Mouse (Mus musculus) hindbrain, embryonic 16.5 days (tissue): ENCODE measurements around the gene Sptlc2. TPM values are rescaled to one million over a fixed set of nuclear protein-coding genes. Genes with fewer than 3 reads are reported as not detected.
"Not testable (repeated sequence)": the region's sequence is repeated elsewhere in the genome, so short reads cannot be mapped to it uniquely, and the experiment has no call there.

ENCODE experiments used
- ATAC-seq: fragments of 200-750 bp; cut with Nextera tagmentation; 2 replicates; pipeline ENCODE4 v1.8.0; 2017; ENCODE audit warnings: moderate TSS enrichment, moderate library complexity
- H3K27ac ChIP-seq: fragments of 300-500 bp; sonication (generic); 2 replicates; pipeline ENCODE4 v1.5.1; 2014; ENCODE audit warnings: low read depth, mild to moderate bottlenecking, control low read depth, low read length, moderate library complexity
- H3K27me3 ChIP-seq: fragments of 300-500 bp; sonication (generic); replicated peaks from 2 replicates; pipeline ENCODE4 v1.6.1; 2014; ENCODE audit warnings: low read length; ENCODE audit not compliant: control insufficient read depth, insufficient read depth
- H3K36me3 ChIP-seq: fragments of 300-500 bp; sonication (generic); 2 replicates; pipeline ENCODE4 v1.6.1; 2014; ENCODE audit warnings: mild to moderate bottlenecking, low read length, moderate library complexity, mixed read lengths; ENCODE audit not compliant: control insufficient read depth, insufficient read depth
- H3K4me1 ChIP-seq: fragments of 300-500 bp; sonication (generic); 2 replicates; pipeline ENCODE4 v1.6.1; 2014; ENCODE audit warnings: low read depth, low read length; ENCODE audit not compliant: control insufficient read depth, insufficient read depth
- H3K4me2 ChIP-seq: fragments of 300-500 bp; sonication (generic); 2 replicates; pipeline ENCODE4 v1.6.1; 2014; ENCODE audit warnings: mild to moderate bottlenecking, low read length, control low read depth, moderate library complexity
- H3K4me3 ChIP-seq: fragments of 300-500 bp; sonication (generic); 2 replicates; pipeline ENCODE4 v1.5.1; 2014; ENCODE audit warnings: mild to moderate bottlenecking, low read length, control low read depth, moderate library complexity
- H3K9ac ChIP-seq: fragments of 300-500 bp; sonication (generic); 2 replicates; pipeline ENCODE4 v1.6.1; 2014; ENCODE audit warnings: low read depth, mild to moderate bottlenecking, control low read depth, low read length, moderate library complexity
- H3K9me3 ChIP-seq: fragments of 300-500 bp; sonication (generic); 2 replicates; pipeline ENCODE4 v1.6.1; 2014; ENCODE audit warnings: mild to moderate bottlenecking, low read length, moderate library complexity; ENCODE audit not compliant: control insufficient read depth
- WGBS: fragments of 180-500 bp; shearing (Covaris S2); extraction: QIAGEN DNeasy Blood & Tissue Kit; methylation state at CpG from one replicate; pipeline ENCODE4 v1.1.7; 2014; 5-methylcytosine and 5-hydroxymethylcytosine counted together
- polyA plus RNA-seq: library from polyadenylated mRNA; unstranded; fragments of >200 nt; fragmentation: Nextera tagmentation; extraction: Ambion mirVana; gene quantifications from 2 replicates; pipeline ENCODE4 v1.2.1, GENCODE M21; 2015

Gene Sptlc2
- polyA plus RNA-seq, 1 experiment from 2014 or later = 68.5 TPM

DNA sequence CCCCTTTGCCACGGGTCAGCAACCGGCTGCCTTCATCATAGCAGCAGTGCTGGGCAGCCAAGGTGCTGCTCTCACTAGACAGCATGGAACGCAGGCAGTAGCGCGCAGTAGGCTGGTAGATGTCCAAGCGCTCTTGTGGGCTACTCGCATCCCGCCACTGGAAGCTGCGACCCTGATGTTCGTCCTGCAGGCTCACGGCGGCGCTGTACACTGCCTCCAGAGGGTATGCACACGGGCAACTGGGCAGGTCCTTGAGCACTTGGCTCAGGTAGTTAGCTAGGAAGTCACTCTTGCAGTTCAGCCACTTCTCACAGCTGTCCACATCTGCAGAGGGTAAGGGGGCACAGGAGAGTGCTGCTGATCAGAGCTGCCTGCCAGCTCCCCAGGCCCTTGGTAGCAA lies 108.3 kb downstream of the Sptlc2 start:
- ATAC-seq = 0 out of 2 replicates have a peak, but pooled peaks have one; percentile 44
- 39% methylated on average over 14 of the region's 14 CpGs for WGBS
- Histone ChIP-seq H3K36me3 (peaks cover 5% of the 10 kb centered on the region), H3K9ac (no peak overlapping the region), H3K27ac (no peak overlapping the region), H3K4me2 (no peak overlapping the region), H3K4me3 (no peak overlapping the region), H3K9me3 (no peaks in the 10 kb centered on the region), H3K27me3 (no peaks in the 10 kb centered on the region), H3K4me1 (no peaks in the 10 kb centered on the region)

DNA sequence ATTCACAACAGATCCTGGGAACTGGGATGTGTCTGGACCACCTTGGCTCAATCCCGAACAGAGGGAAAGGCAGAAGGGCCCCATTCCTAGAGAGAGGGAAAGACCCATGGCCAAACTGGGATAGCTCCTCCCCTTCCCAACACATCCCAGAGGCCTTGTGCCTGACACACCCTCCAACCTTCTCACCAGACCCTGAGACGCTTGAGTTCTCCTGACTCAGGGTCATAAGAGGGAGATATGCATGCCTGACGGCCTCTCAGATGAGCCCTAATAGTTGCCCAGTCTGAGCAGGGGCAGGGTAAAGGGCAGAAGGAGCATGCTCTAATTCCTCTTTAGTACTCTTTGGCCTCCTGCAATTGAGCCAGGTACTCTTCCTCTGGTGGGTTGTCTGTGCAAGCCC lies 108.8 kb downstream of the Sptlc2 start:
- Histone ChIP-seq H3K4me2 (no peak overlapping the region), H3K9ac (no peak overlapping the region), H3K27ac (no peak overlapping the region), H3K27me3 (no peaks in the 10 kb centered on the region), H3K4me1 (no peaks in the 10 kb centered on the region), H3K4me3 (no peak overlapping the region), H3K36me3 (peaks cover 5% of the 10 kb centered on the region), H3K9me3 (no peaks in the 10 kb centered on the region)
- 66% methylated on average over 3 of the region's 3 CpGs for WGBS
- ATAC-seq = no peak

DNA sequence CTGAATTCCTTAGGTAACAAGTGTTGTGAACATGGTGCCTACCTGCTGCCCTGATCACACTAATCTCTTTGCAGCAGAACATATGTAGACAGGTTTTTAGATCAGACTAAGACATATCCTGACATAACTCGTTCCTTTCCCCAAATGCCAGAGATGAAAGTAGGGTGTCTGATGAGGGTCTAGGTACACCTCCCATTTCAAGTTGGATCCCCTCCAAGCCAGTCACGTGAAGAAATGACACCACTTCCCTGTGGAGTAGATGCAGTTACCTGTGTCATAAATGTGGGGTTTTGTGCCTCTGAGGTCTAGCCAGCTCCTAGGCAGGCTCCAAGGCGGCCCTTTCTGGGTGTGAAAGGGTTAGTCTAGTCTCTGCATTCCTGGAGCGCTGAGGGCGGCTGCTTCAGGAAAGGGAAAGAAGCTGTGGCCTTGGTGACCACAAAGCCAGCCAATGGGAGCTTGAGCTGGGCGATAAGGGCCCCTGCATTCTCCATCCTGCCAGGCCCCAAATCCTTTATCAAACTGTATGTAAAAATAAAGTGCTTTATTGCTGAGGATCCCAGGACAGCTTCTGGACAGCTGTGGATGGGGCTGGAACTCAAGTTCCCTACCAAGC lies 109.9 kb downstream of the Sptlc2 start:
- Histone ChIP-seq H3K27me3 (no peaks in the 10 kb centered on the region), H3K4me3 (no peak overlapping the region), H3K27ac (no peak overlapping the region), H3K4me1 (no peaks in the 10 kb centered on the region), H3K4me2 (no peak overlapping the region), H3K9me3 (no peaks in the 10 kb centered on the region), H3K36me3 (peaks cover 14% of the 10 kb centered on the region), H3K9ac (no peak overlapping the region)
- no peak for ATAC-seq
- 26% methylated on average over 6 of the region's 6 CpGs for WGBS

DNA sequence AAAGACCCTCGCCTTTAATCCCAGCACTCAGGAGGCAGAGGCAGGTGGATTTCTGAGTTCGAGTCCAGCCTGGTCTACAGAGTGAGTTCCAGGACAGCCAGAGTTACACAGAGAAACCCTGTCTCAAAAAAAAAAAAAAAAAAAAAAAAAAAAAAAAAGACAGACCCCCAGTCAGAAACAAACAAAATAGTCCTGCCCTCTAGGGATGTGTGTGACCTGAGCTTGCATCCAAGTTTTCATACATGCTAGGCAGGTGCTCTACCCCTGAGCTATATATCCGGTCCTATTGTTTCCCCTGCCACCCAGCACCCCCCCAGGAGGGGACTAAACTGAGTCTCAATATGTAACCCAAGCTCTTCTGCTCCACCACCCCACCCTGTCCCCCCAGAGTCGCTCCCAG lies 110.9 kb downstream of the Sptlc2 start:
- ATAC-seq, H3K9ac ChIP-seq, H3K4me3 ChIP-seq, H3K9me3 ChIP-seq, H3K27ac ChIP-seq, H3K4me1 ChIP-seq, H3K4me2 ChIP-seq, H3K27me3 ChIP-seq: not testable (repeated sequence)
- peaks cover 23% of the 10 kb centered on the region for H3K36me3 ChIP-seq
- WGBS = 89% methylated on average over 4 of the region's 4 CpGs

- no peak overlapping the region for H3K4me2 ChIP-seq
- H3K36me3 ChIP-seq = peaks cover 38% of the 10 kb centered on the region
- H3K27ac ChIP-seq = no peak overlapping the region
- ATAC-seq = no peak
- WGBS = 93% methylated on average over 9 of the region's 9 CpGs
- H3K9me3 ChIP-seq = no peaks in the 10 kb centered on the region
- H3K4me3 ChIP-seq = no peak overlapping the region
- H3K4me1 ChIP-seq = no peaks in the 10 kb centered on the region
- H3K27me3 ChIP-seq = no peaks in the 10 kb centered on the region
- no peak overlapping the region for H3K9ac ChIP-seq
Observed at GRCm38 (mm10) chr12:87274853-87275831, 113.0 kb downstream of the Sptlc2 start.

DNA sequence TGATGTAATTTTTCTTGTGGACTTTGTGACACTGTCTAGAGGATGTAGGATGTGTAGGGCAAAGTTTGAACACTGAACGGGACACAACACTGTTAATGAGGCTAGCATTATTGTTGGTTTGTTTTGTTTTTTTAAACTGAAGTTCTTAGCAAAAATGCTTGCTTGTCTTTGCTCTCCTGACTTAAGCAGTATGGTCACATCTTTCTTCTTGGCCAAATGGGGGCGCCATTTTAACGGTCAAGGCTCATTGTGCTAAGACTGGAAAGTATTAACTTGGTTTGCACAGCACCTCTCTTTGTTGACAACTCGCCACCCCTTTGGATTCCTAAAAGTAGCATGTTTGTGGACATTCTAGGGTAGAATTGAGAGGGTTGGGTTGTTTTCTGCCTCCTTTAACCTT lies 120.5 kb downstream of the Sptlc2 start:
- Histone ChIP-seq H3K4me1 (peaks cover 21% of the 10 kb centered on the region), H3K4me2 (peak overlapping the region; percentile 95), H3K27ac (no peak overlapping the region), H3K9ac (peak overlapping the region; percentile 91), H3K4me3 (peak overlapping the region; percentile 90), H3K27me3 (no peaks in the 10 kb centered on the region), H3K9me3 (no peaks in the 10 kb centered on the region), H3K36me3 (peaks cover 21% of the 10 kb centered on the region)
- WGBS = 32% methylated on average over 4 of the region's 4 CpGs
- ATAC-seq = no peak

DNA sequence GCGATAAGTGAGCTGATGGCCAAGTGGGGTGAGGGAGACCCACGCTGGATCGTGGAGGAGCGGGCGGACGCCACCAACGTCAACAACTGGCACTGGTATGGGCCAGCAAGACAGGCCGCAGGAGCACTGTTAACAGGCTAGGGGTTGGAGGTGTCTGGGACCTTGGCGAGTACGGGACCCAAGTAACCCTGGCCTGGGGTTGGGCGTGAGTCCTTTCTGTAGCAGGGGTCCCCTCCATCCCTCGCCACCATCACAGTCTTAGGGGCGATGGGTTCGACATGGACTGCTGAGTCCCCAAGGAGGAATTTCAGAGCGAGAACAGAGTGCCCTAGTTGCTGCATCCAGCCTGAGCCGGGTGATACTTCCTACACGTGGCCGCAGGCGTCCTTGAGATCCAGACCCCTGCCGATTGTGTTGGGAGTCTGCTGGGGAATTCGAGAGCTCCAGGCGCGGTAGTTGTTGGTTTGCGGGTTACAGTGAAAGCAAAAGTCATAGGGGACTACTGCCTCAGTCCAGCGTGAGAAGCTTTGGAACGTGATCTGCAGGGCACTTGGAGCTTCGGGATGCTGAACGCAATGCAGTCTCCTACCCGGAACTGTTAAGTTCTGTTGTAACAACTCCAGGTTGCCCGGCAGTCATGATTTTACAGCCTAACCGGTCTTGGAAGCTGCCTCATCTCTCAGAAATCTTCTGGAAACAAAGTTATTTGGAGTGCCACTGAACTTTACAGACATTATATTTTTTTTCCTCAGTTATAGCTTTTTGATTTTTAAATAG lies 121.1 kb downstream of the Sptlc2 start:
- peak overlapping the region; percentile 92 for H3K27ac ChIP-seq
- no peaks in the 10 kb centered on the region for H3K27me3 ChIP-seq
- H3K36me3 ChIP-seq = peaks cover 19% of the 10 kb centered on the region
- peak overlapping the region; percentile 91 for H3K9ac ChIP-seq
- H3K9me3 ChIP-seq = no peaks in the 10 kb centered on the region
- peak overlapping the region; percentile 95 for H3K4me2 ChIP-seq
- H3K4me3 ChIP-seq = peak overlapping the region; percentile 90
- peaks cover 21% of the 10 kb centered on the region for H3K4me1 ChIP-seq
- WGBS = under 1% methylated on average over 31 of the region's 31 CpGs
- peak; percentile 70 for ATAC-seq

- Histone ChIP-seq H3K4me3 (peak within 1 kb of the TSS; percentile 90), H3K27ac (peak within 1 kb of the TSS; percentile 92), H3K9ac (peak within 1 kb of the TSS; percentile 93), H3K4me2 (peak within 1 kb of the TSS; percentile 95), H3K27me3 (no peaks in the 10 kb centered on the region), H3K4me1 (peaks cover 21% of the 10 kb centered on the region), H3K9me3 (no peaks in the 10 kb centered on the region), H3K36me3 (peaks cover 18% of the 10 kb centered on the region)
- under 1% methylated on average over 31 of the region's 31 CpGs for WGBS
- peak; percentile 99 for ATAC-seq
Observed at GRCm38 (mm10) chr12:87266108-87266826, 121.9 kb downstream of the Sptlc2 start, which contains the start of the genes Vipas39 and Ahsa1. Vipas39 (minus strand) TSS chr12:87266256. Ahsa1 (plus strand) TSS chr12:87266479.
